Mouse (Mus musculus) urinary bladder, postnatal 25 days (tissue): Measurements from ENCODE around the gene Fam234b.

Experiments used
- DNase-seq: peaks from one replicate; pipeline ENCODE4 v3.0.0; 2022; ENCODE audit warnings: low spot score

The Fam234b gene

GRCm38 (mm10) chr6:135182925-135183324, 14.9 kb upstream of the Fam234b start:
- no peak for DNase-seq

- no peak for DNase-seq
These were observed 13.8 kb upstream of the Fam234b start for GRCm38 (mm10) chr6:135183961-135184360.

- DNase-seq, result no peak
These were observed 10.5 kb upstream of the Fam234b start for GRCm38 (mm10) chr6:135187076-135187917.

- DNase-seq, result no peak
These were observed 9.1 kb upstream of the Fam234b start for GRCm38 (mm10) chr6:135188629-135189028.

- no peak for DNase-seq
These were observed 7.7 kb upstream of the Fam234b start for GRCm38 (mm10) chr6:135190122-135190521.

- DNase-seq, result no peak
These were observed 5.9 kb upstream of the Fam234b start for GRCm38 (mm10) chr6:135191906-135192305.

- DNase-seq, result no peak
These were observed 4.8 kb upstream of the Fam234b start for GRCm38 (mm10) chr6:135192993-135193392.

- DNase-seq, result no peak
These were observed 4.0 kb upstream of the Fam234b start for GRCm38 (mm10) chr6:135193733-135194132.

GRCm38 (mm10) chr6:135194907-135195306, 2.9 kb upstream of the Fam234b start:
- no peak for DNase-seq

GRCm38 (mm10) chr6:135196707-135197106, 1.1 kb upstream of the Fam234b start:
- no peak for DNase-seq

GRCm38 (mm10) chr6:135197446-135197845, 331 bp upstream of the Fam234b start:
- no peak for DNase-seq

GRCm38 (mm10) chr6:135198726-135199125, 949 bp downstream of the Fam234b start:
- no peak for DNase-seq

- DNase-seq, result no peak
These were observed 2.6 kb downstream of the Fam234b start for GRCm38 (mm10) chr6:135200122-135200957.

GRCm38 (mm10) chr6:135202668-135203067, 4.9 kb downstream of the Fam234b start:
- no peak for DNase-seq

- DNase-seq, result no peak
These were observed 6.0 kb downstream of the Fam234b start for GRCm38 (mm10) chr6:135203737-135204136.

GRCm38 (mm10) chr6:135204869-135205268, 7.1 kb downstream of the Fam234b start:
- no peak for DNase-seq

- no peak for DNase-seq
These were observed 8.0 kb downstream of the Fam234b start for GRCm38 (mm10) chr6:135205802-135206201.

GRCm38 (mm10) chr6:135206909-135207308, 9.1 kb downstream of the Fam234b start:
- no peak for DNase-seq

- no peak for DNase-seq
These were observed 13.4 kb downstream of the Fam234b start for GRCm38 (mm10) chr6:135211169-135211568.

GRCm38 (mm10) chr6:135212666-135213065, 14.9 kb downstream of the Fam234b start:
- no peak for DNase-seq

- no peak for DNase-seq
These were observed 20.6 kb downstream of the Fam234b start for GRCm38 (mm10) chr6:135218330-135218729.

- DNase-seq, result no peak
These were observed 22.1 kb downstream of the Fam234b start for GRCm38 (mm10) chr6:135219916-135220315.

- DNase-seq, result no peak
These were observed 26.1 kb downstream of the Fam234b start for GRCm38 (mm10) chr6:135223786-135224416.
